Mouse (Mus musculus) forebrain, embryonic 13.5 days (tissue): Measurements from ENCODE around the gene Ftsj3. TPM values are rescaled to one million over a fixed set of nuclear protein-coding genes. Genes with fewer than 3 reads are reported as not detected.

Source experiments
- ATAC-seq: fragments of 200-750 bp; cut with Nextera tagmentation; 2 replicates; pipeline ENCODE4 v1.8.0; 2017
- H3K27ac ChIP-seq: fragments of 300-500 bp; sonication (generic); 2 replicates; pipeline ENCODE4 v1.5.1; 2015; ENCODE audit warnings: inconsistent platforms, mild to moderate bottlenecking, moderate library complexity
- H3K27me3 ChIP-seq: fragments of 300-500 bp; sonication (generic); 2 replicates; pipeline ENCODE4 v1.6.1; 2015; ENCODE audit warnings: mild to moderate bottlenecking, inconsistent platforms
- H3K36me3 ChIP-seq: fragments of 300-500 bp; sonication (generic); 2 replicates; pipeline ENCODE4 v1.6.1; 2015; ENCODE audit warnings: mild to moderate bottlenecking, inconsistent platforms; ENCODE audit not compliant: poor library complexity, severe bottlenecking
- H3K4me1 ChIP-seq: fragments of 300-500 bp; sonication (generic); 2 replicates; pipeline ENCODE4 v1.6.1; 2015; ENCODE audit warnings: inconsistent platforms
- H3K4me2 ChIP-seq: fragments of 300-500 bp; sonication (generic); 2 replicates; pipeline ENCODE4 v1.6.1; 2015; ENCODE audit warnings: inconsistent platforms, mild to moderate bottlenecking, moderate library complexity
- H3K4me3 ChIP-seq: fragments of 300-500 bp; sonication (generic); 2 replicates; pipeline ENCODE4 v1.5.1; 2015; ENCODE audit warnings: mild to moderate bottlenecking, inconsistent platforms
- H3K9ac ChIP-seq: fragments of 300-500 bp; sonication (generic); 2 replicates; pipeline ENCODE4 v1.6.1; 2015; ENCODE audit warnings: mild to moderate bottlenecking, inconsistent platforms
- H3K9me3 ChIP-seq: fragments of 300-500 bp; sonication (generic); replicated peaks from 2 replicates; pipeline ENCODE4 v1.6.1; 2016; ENCODE audit warnings: inconsistent platforms
- WGBS: fragments of 180-500 bp; shearing (Covaris S2); methylation state at CpG from one replicate; pipeline ENCODE4 v1.1.7; 2015; 5-methylcytosine and 5-hydroxymethylcytosine counted together
- polyA plus RNA-seq: library from polyadenylated mRNA; unstranded; fragments of >200 nt; fragmentation: Nextera tagmentation; extraction: Ambion mirVana; gene quantifications from 2 replicates; pipeline ENCODE4 v1.2.1, GENCODE M21; 2015

The Ftsj3 gene
- polyA plus RNA-seq, 1 experiment from 2014 or later, result 46.4 TPM

DNA sequence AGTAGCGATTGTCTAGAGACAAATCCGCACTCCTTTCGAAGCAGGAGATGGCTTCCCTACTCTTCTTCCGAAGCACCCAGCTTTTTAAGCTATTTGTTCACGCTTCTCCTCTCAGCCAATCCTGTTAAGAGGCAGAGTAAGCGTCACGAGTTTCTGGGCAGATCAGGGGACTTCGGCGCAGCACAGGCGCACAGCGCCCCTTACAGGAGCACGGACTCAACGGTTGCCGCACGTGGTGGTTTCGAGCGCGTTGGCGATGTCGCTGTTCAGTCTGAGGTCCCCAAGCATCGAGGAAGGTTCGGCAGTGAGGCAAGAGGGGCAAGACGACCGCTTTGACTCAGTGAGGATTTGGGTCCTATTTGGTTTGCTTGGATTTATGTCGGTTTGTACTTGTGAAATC, 20.6 kb upstream of the Ftsj3 start, which contains the start of gene Tcam1:
Tcam1 (plus strand) TSS at position 219 of the 400 bp plus-strand sequence.
- peak within 1 kb of the TSS; percentile 14; the same call in 1 of the 2 replicates for H3K4me3 ChIP-seq
- ATAC-seq, result peak; percentile 57
- H3K9ac ChIP-seq, result no peak within 1 kb of the TSS
- peak within 1 kb of the TSS; percentile 44 for H3K4me2 ChIP-seq
- 0 out of 2 replicates have a peak, but pooled peaks cover 4% of the 10 kb centered on the region for H3K27me3 ChIP-seq
- H3K27ac ChIP-seq, result no peak within 1 kb of the TSS
- no peaks in the 10 kb centered on the region for H3K36me3 ChIP-seq
- H3K9me3 ChIP-seq, result no peaks in the 10 kb centered on the region
- 14% methylated on average over 25 of the region's 25 CpGs for WGBS
- H3K4me1 ChIP-seq, result peaks cover 8% of the 10 kb centered on the region

DNA sequence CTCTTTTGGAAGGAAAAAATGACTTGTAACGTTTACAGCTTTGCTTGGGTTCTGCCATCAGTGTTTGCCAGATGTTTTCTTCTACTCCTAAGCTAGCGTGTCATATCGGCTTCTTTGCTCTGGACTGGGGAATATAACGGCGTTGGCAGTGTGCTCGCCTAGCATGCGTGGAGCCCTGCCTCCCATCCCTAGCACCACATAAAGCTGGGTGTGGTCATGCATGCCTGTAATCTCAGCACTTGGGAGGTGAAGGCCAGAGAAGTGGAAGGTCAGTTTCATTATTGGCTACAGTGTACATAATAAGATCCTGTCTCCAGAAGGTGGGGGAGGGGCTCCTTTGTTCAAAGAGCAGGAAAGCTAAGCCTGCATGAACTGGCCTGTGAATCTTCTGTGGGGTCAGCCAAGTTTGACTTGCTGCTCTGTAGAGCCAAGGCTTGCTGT, 19.1 kb upstream of the Ftsj3 start:
- ATAC-seq, result no peak
- Histone ChIP-seq H3K4me1 (peaks cover 22% of the 10 kb centered on the region), H3K27ac (no peak overlapping the region), H3K4me3 (no peak overlapping the region), H3K27me3 (0 out of 2 replicates have a peak, but pooled peaks cover 4% of the 10 kb centered on the region), H3K9me3 (no peaks in the 10 kb centered on the region), H3K36me3 (no peaks in the 10 kb centered on the region), H3K4me2 (no peak overlapping the region), H3K9ac (no peak overlapping the region)
- WGBS, result 93% methylated on average over 7 of the region's 7 CpGs

DNA sequence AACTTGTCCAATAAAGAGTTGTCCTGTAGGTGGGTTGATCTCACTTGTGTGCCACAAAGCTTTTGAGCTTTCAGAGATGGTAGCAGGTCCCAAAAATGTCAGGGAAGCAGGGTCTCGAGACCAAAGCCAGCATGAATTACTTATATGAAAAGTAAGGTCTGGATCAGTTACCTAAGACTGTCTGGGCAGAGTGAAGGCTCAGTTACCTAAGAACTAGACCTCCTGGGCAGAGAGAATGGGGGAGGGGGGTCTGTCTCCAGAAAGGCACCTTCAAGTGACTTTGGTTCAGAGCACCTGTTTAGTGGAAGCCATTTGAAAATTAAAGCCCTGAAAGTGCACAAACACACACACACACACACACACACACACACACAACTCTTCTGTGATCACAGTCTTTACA, 18.5 kb upstream of the Ftsj3 start:
- Histone ChIP-seq H3K27ac (no peak overlapping the region), H3K9ac (no peak overlapping the region), H3K9me3 (no peaks in the 10 kb centered on the region), H3K4me3 (no peak overlapping the region), H3K36me3 (no peaks in the 10 kb centered on the region), H3K27me3 (0 out of 2 replicates have a peak, but pooled peaks cover 4% of the 10 kb centered on the region), H3K4me1 (peaks cover 24% of the 10 kb centered on the region), H3K4me2 (no peak overlapping the region)
- no peak for ATAC-seq
- 96% methylated on average over 1 of the region's 1 CpGs for WGBS

DNA sequence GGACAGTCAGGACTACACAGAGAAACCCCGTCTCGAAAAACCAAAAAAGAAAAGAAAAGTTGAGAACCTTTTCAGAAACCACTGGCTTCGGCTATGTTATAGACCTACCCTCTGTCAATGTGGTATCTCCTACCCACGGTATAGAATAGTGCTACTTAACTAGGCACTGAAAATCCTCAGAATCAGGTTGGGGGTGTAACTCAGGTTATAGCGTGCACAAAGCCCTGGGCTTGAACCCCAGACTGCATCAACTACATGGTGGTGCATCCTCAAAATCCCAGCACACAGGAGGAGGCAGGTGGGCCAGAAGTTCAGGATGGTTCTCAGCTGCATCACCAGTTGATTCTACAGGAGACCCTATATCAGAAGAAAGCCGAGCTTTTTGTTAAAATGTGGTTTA, 17.9 kb upstream of the Ftsj3 start:
- Histone ChIP-seq H3K4me3 (no peak overlapping the region; the same call in 1 of the 2 replicates), H3K9me3 (no peaks in the 10 kb centered on the region), H3K9ac (no peak overlapping the region), H3K27me3 (0 out of 2 replicates have a peak, but pooled peaks cover 4% of the 10 kb centered on the region), H3K36me3 (no peaks in the 10 kb centered on the region), H3K4me2 (peak overlapping the region; percentile 75), H3K27ac (no peak overlapping the region), H3K4me1 (peaks cover 30% of the 10 kb centered on the region)
- over 99% methylated on average over 6 of the region's 6 CpGs for WGBS
- ATAC-seq, result no peak

DNA sequence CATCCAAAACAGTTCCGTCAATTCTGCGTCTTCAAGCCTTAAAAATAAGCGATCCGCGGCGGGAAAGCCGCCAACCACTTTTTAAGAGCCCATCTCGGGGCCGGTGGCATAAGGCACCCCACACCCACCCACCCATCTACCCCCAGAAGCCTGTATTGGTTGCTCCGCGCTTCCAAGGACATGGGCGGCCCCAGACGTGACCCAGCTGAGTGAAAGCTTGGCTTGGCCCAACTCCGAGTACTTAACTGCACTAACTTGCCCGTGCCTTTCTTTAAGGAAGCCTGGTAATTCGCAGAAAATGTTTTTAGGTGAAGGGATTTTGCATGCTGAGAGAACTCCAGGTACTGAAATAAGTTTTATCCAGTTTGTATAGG, 17.4 kb upstream of the Ftsj3 start:
- Histone ChIP-seq H3K4me3 (peak overlapping the region; percentile 98), H3K36me3 (no peaks in the 10 kb centered on the region), H3K4me1 (peaks cover 34% of the 10 kb centered on the region), H3K27me3 (0 out of 2 replicates have a peak, but pooled peaks cover 4% of the 10 kb centered on the region), H3K9me3 (no peaks in the 10 kb centered on the region), H3K4me2 (peak overlapping the region; percentile 75), H3K27ac (peak overlapping the region; percentile 92), H3K9ac (peak overlapping the region; percentile 97)
- ATAC-seq, result peak; percentile 29
- 20% methylated on average over 16 of the region's 16 CpGs for WGBS

- H3K27me3 ChIP-seq, result no peaks in the 10 kb centered on the region
- H3K27ac ChIP-seq, result peak within 1 kb of the TSS; percentile 92
- ATAC-seq, result peak; percentile 94
- H3K9me3 ChIP-seq, result no peaks in the 10 kb centered on the region
- peaks cover 39% of the 10 kb centered on the region for H3K4me1 ChIP-seq
- H3K36me3 ChIP-seq, result no peaks in the 10 kb centered on the region
- peak within 1 kb of the TSS; percentile 98 for H3K4me3 ChIP-seq
- H3K9ac ChIP-seq, result peak within 1 kb of the TSS; percentile 97
- WGBS, result under 1% methylated on average over 66 of the region's 72 CpGs
- peak within 1 kb of the TSS; percentile 75 for H3K4me2 ChIP-seq
Observed at GRCm38 (mm10) chr11:106272644-106273310, 16.9 kb upstream of the Ftsj3 start, which contains the start of gene Smarcd2. Gene Smarcd2 (minus strand): TSS chr11:106272972.

- Histone ChIP-seq H3K36me3 (peaks cover 4% of the 10 kb centered on the region), H3K27me3 (no peaks in the 10 kb centered on the region), H3K9ac (peak overlapping the region; percentile 97), H3K27ac (peak overlapping the region; percentile 92), H3K4me1 (peaks cover 44% of the 10 kb centered on the region), H3K4me3 (peak overlapping the region; percentile 98), H3K9me3 (no peaks in the 10 kb centered on the region), H3K4me2 (peak overlapping the region; percentile 75)
- 2% methylated on average over 38 of the region's 41 CpGs for WGBS
- no peak; the same call in 1 of the 2 replicates for ATAC-seq
Observed at GRCm38 (mm10) chr11:106271794-106272643, 16.1 kb upstream of the Ftsj3 start.

- Histone ChIP-seq H3K27ac (peak overlapping the region; percentile 92), H3K4me1 (peaks cover 44% of the 10 kb centered on the region), H3K9ac (peak overlapping the region; percentile 97), H3K4me2 (peak overlapping the region; percentile 75), H3K9me3 (no peaks in the 10 kb centered on the region), H3K36me3 (peaks cover 11% of the 10 kb centered on the region), H3K4me3 (peak overlapping the region; percentile 98), H3K27me3 (no peaks in the 10 kb centered on the region)
- ATAC-seq, result no peak
- WGBS, result 50% methylated on average over 5 of the region's 5 CpGs
Observed at GRCm38 (mm10) chr11:106271131-106271793, 15.4 kb upstream of the Ftsj3 start.

DNA sequence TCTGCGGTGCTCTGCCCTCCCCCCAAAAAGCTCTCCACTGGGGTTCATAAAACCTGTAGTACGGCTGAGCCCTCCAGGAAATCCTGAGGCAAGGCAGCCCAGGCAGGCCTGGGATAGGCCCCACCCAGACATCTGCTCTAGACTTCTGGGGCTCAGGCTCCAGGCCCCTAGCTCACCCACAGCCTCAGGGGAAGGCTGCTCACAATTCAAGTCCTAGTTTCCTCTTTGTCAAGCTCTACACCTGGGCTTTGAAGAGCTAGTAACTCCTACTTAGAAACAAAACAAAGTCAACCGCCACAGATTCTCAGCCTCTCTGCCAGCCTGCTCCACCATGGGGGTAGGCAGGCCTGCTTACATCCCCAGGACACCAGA, 13.2 kb upstream of the Ftsj3 start:
- Histone ChIP-seq H3K4me1 (peaks cover 41% of the 10 kb centered on the region), H3K9me3 (no peaks in the 10 kb centered on the region), H3K4me3 (no peak overlapping the region), H3K36me3 (peaks cover 33% of the 10 kb centered on the region), H3K27me3 (no peaks in the 10 kb centered on the region), H3K27ac (peak overlapping the region; percentile 73), H3K9ac (peak overlapping the region; percentile 43), H3K4me2 (peak overlapping the region; percentile 12; the same call in 1 of the 2 replicates)
- ATAC-seq, result no peak
- WGBS, result 65% methylated on average over 3 of the region's 3 CpGs

- ATAC-seq, result no peak
- Histone ChIP-seq H3K4me1 (peaks cover 41% of the 10 kb centered on the region), H3K9ac (peak overlapping the region; percentile 43), H3K27me3 (no peaks in the 10 kb centered on the region), H3K4me3 (no peak overlapping the region), H3K27ac (peak overlapping the region; percentile 73), H3K4me2 (0 out of 2 replicates have a peak overlapping the region, but pooled peaks have one; percentile 12), H3K9me3 (no peaks in the 10 kb centered on the region), H3K36me3 (peaks cover 39% of the 10 kb centered on the region)
- WGBS, result 80% methylated on average over 8 of the region's 8 CpGs
Observed at GRCm38 (mm10) chr11:106268326-106269059, 12.6 kb upstream of the Ftsj3 start.

DNA sequence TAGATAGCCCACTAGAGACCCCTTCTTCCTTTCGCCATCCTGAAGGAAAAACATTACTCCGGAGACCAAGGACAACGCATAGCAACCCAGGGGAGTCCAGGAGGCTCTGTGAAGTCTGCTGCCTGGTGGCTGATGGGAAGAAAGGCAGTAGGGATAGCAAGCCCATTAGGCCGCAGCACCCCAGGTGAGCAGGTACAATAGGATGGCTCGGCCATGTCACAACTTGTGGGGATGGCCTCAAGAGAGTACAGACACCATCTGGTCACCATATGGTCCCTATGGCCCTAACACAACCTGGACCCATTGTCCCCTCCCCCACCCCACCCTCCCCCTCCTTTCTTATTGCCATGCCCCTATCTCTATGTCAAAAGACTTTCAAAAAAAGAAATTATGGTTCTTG, 12.0 kb upstream of the Ftsj3 start:
- 91% methylated on average over 5 of the region's 5 CpGs for WGBS
- Histone ChIP-seq H3K27me3 (no peaks in the 10 kb centered on the region), H3K9me3 (no peaks in the 10 kb centered on the region), H3K4me3 (no peak overlapping the region), H3K36me3 (peaks cover 45% of the 10 kb centered on the region), H3K27ac (peak overlapping the region; percentile 73), H3K4me1 (peaks cover 41% of the 10 kb centered on the region), H3K4me2 (no peak overlapping the region), H3K9ac (no peak overlapping the region)
- no peak for ATAC-seq
